Mouse (Mus musculus): Measurements from ENCODE around the gene Ly86. TPM values are rescaled to one million over a fixed set of nuclear protein-coding genes. Genes with fewer than 3 reads are reported as not detected.
A peak's percentile ranks its signal among the peaks of the same experiment; 100 is the strongest.

Gene Ly86
- polyA plus RNA-seq, 1 experiment from 2014 or later, result 11.9 TPM

DNA sequence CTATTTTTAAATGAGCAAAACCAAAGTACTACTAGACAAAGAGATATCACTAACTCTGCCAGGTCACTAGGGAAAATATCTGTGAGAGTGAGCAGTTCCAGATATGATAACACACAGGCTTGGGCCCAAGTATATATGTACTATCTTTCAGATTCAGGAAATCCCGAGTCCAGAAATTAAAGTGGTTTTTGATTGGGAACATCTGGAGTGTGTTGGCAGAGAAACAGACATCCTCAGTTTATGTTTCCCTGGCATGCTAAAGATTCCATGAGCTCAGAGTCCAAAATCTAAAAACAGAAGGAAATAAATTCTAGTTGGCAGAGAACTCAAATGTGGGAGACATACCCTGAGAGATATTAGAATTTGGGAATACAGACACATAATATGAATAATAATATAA, 16.2 kb downstream of the Ly86 start:
- ATAC-seq (ENCODE audit: insufficient read depth) (peak; percentile 90), DNase-seq (peak; percentile 95)
- no peak overlapping the region for H3K9ac ChIP-seq
- H3K27me3 ChIP-seq (ENCODE audit: insufficient read depth, low read length), result no peaks in the 10 kb centered on the region
- WGBS, result 30% methylated on average over 1 of the region's 1 CpGs
- H3K4me3 ChIP-seq (ENCODE audit: low read depth, low read length), result no peak overlapping the region
- H3K27ac ChIP-seq (ENCODE audit: low read depth), result peak overlapping the region; percentile 77; the same call in 1 of the 2 replicates
- no peak overlapping the region for H3K4me2 ChIP-seq
- H3K9me3 ChIP-seq (ENCODE audit: low read depth, low read length), result no peaks in the 10 kb centered on the region
- no peaks in the 10 kb centered on the region for H3K36me3 ChIP-seq (ENCODE audit: insufficient read depth)
- no peak for TF ChIP-seq CTCF (IDR thresholded peaks at IDR 0.05; ENCODE audit: low read depth)
- no peaks in the 10 kb centered on the region for H3K4me1 ChIP-seq (ENCODE audit: insufficient read depth)

DNA sequence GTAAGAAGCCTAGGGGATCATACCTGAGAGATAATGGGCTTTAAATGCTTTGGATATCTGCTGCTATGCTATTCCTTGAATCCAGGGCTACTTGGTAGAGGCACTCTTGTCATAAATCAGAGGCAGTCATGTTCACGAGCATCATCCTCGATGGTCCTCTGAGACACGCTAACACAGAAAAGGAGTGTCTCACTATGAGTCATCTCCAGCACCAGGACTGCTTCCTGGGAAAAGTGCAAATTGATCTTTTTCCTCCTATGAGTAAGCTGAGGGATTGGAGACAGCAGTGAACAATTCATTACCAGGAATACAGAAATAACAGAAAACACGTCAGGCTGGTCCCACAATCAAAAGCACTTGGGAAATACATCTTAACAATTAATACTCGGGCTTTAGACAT, 19.3 kb downstream of the Ly86 start:
- Histone ChIP-seq H3K4me1 (ENCODE audit: insufficient read depth) (no peaks in the 10 kb centered on the region), H3K27ac (ENCODE audit: low read depth) (no peak overlapping the region), H3K36me3 (ENCODE audit: insufficient read depth) (no peaks in the 10 kb centered on the region), H3K9ac (no peak overlapping the region), H3K4me3 (ENCODE audit: low read depth, low read length) (no peak overlapping the region), H3K9me3 (ENCODE audit: low read depth, low read length) (no peaks in the 10 kb centered on the region), H3K27me3 (ENCODE audit: insufficient read depth, low read length) (no peaks in the 10 kb centered on the region), H3K4me2 (no peak overlapping the region)
- no peak for TF ChIP-seq CTCF (IDR thresholded peaks at IDR 0.05; ENCODE audit: low read depth)
- ATAC-seq (ENCODE audit: insufficient read depth) (no peak), DNase-seq (no peak)
- WGBS, result 60% methylated on average over 5 of the region's 5 CpGs

DNA sequence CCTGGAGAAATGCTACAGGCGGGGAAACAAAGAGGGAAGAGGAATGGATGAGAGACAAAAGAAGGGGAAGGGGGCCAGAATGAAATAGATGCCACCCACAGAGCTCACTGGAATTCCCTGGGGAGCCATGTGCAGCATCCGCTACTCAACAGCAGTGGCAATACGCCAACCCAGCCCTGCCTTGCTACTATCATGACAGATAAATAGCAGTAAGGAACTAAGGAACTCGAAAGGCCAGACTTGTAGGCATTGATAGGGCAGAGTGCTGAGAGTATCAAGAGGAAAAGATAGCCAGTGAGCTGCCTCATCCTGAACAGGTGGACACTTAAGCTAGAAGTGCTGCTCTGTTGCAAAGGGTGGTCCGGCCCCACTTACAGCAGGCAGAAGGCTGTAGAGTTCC, 31.4 kb downstream of the Ly86 start:
- Histone ChIP-seq H3K27ac (ENCODE audit: low read depth) (no peak overlapping the region), H3K4me1 (ENCODE audit: insufficient read depth) (no peaks in the 10 kb centered on the region), H3K27me3 (ENCODE audit: insufficient read depth, low read length) (no peaks in the 10 kb centered on the region), H3K9ac (no peak overlapping the region), H3K9me3 (ENCODE audit: low read depth, low read length) (no peaks in the 10 kb centered on the region), H3K4me3 (ENCODE audit: low read depth, low read length) (no peak overlapping the region), H3K36me3 (ENCODE audit: insufficient read depth) (no peaks in the 10 kb centered on the region), H3K4me2 (no peak overlapping the region)
- TF ChIP-seq CTCF (IDR thresholded peaks at IDR 0.05; ENCODE audit: low read depth), result no peak
- peak; percentile 81 for DNase-seq
- ATAC-seq (ENCODE audit: insufficient read depth), result 0 out of 2 replicates have a peak, but pooled peaks have one; percentile 44
- WGBS, result 65% methylated on average over 5 of the region's 5 CpGs

DNA sequence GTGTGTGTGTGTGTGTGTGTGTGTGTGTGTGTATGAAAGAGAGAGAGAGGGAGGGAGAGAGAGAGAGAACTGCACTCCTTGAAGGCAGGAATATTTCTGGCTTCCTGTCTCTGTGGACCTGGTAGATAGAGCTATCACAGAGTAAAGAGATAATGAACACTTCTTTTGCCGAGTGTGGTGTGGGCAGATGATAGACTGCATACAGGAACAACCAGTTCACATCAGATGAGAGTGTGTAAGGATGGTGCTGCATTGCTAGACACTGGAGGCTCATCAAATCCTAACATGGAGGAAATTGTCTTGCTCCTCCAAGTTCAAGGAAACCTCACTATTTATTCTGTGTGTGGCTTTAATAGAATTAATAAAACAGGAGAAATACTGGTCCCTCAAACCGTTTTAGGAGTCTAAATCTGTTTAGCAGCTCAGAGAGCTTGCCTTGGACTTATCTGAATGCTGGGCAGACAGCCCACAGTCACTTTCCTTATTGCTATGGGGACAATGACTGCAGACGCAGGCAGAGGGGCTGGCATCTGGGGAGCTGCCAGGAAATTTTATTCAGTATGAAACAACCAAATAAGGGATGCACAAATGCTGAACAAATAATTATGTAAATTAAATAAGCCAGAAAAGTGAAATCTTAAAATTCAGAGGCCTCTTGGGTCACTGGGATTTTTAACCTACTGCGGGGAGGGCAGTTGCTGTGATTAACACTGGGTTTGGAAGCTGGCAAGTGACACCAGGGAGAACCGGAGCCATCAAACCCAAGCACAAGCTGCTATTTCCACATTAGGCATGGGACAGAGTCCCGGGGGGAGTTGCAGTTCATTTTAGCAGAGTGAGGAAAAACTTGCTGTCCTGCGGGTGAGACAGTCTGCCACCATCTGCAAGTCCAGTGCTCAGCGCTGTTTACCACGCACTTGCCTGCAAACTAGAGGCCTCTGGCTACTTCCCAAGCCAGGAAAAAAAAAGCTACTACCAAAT, 43.5 kb downstream of the Ly86 start:
- 39% methylated on average over 9 of the region's 9 CpGs for WGBS
- peak; percentile 76 for DNase-seq
- H3K9me3 ChIP-seq (ENCODE audit: low read depth, low read length), result no peaks in the 10 kb centered on the region
- H3K4me3 ChIP-seq (ENCODE audit: low read depth, low read length), result no peak overlapping the region
- no peaks in the 10 kb centered on the region for H3K36me3 ChIP-seq (ENCODE audit: insufficient read depth)
- peaks cover 9% of the 10 kb centered on the region for H3K4me1 ChIP-seq (ENCODE audit: insufficient read depth)
- H3K9ac ChIP-seq, result no peak overlapping the region
- peak overlapping the region; percentile 68; the same call in 1 of the 2 replicates for H3K27ac ChIP-seq (ENCODE audit: low read depth)
- H3K27me3 ChIP-seq (ENCODE audit: insufficient read depth, low read length), result no peaks in the 10 kb centered on the region
- peak overlapping the region; percentile 19; the same call in 1 of the 2 replicates for H3K4me2 ChIP-seq
- ATAC-seq (ENCODE audit: insufficient read depth), result peak; percentile 80; the same call in 1 of the 2 replicates
- TF ChIP-seq CTCF (IDR thresholded peaks at IDR 0.05; ENCODE audit: low read depth), result no peak

DNA sequence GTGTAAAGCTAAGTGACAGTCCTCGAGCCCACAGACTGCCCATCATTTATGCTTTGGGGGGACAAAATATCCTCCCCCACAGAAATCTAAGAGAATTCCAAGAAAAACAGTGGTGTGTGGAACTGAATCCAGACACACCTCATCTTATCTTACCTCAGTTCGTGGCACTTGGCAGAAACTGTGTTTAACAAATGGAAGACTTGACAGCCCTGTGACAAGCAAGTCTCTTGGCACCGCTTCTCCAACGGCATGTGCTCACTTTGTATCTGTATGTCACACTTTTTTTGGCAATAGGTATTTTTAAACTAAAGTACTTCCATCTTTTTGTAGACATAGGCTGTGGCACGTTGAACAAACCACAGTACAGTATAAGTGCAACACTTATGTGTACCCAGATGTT, 44.3 kb downstream of the Ly86 start:
- Histone ChIP-seq H3K4me3 (ENCODE audit: low read depth, low read length) (no peak overlapping the region), H3K27ac (ENCODE audit: low read depth) (peak overlapping the region; percentile 68; the same call in 1 of the 2 replicates), H3K4me1 (ENCODE audit: insufficient read depth) (peaks cover 9% of the 10 kb centered on the region), H3K36me3 (ENCODE audit: insufficient read depth) (no peaks in the 10 kb centered on the region), H3K9me3 (ENCODE audit: low read depth, low read length) (no peaks in the 10 kb centered on the region), H3K27me3 (ENCODE audit: insufficient read depth, low read length) (no peaks in the 10 kb centered on the region), H3K9ac (no peak overlapping the region), H3K4me2 (no peak overlapping the region)
- TF ChIP-seq CTCF (IDR thresholded peaks at IDR 0.05; ENCODE audit: low read depth), result no peak
- ATAC-seq (ENCODE audit: insufficient read depth), result no peak; the same call in 1 of the 2 replicates
- 27% methylated on average over 5 of the region's 5 CpGs for WGBS
- DNase-seq, result peak; percentile 5

DNA sequence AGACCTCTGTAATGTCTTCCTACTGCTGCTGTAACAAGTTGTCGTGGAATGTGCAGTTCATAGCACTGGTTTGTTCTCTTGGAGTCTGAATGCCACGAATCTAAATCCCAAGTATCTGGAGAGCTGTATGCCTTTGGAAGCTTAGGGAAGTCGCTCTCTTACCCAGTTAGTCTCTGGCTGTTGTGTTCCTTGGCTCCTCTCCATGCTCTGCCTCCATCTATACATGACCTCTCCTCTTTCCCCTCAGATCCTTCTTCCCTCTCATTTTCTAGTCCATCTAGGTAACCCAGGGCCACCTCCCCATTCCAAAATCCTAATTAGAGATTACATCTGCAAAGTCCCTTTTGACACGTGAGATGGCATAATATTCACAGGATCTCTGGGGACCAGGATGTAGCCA, 53.8 kb downstream of the Ly86 start:
- Histone ChIP-seq H3K9me3 (ENCODE audit: low read depth, low read length) (no peaks in the 10 kb centered on the region), H3K4me1 (ENCODE audit: insufficient read depth) (no peaks in the 10 kb centered on the region), H3K36me3 (ENCODE audit: insufficient read depth) (no peaks in the 10 kb centered on the region), H3K4me2 (no peak overlapping the region), H3K4me3 (ENCODE audit: low read depth, low read length) (no peak overlapping the region), H3K27me3 (ENCODE audit: insufficient read depth, low read length) (no peaks in the 10 kb centered on the region), H3K9ac (no peak overlapping the region), H3K27ac (ENCODE audit: low read depth) (no peak overlapping the region)
- 81% methylated on average over 4 of the region's 4 CpGs for WGBS
- ATAC-seq (ENCODE audit: insufficient read depth), result no peak
- TF ChIP-seq CTCF (IDR thresholded peaks at IDR 0.05; ENCODE audit: low read depth), result no peak
- DNase-seq, result no peak

DNA sequence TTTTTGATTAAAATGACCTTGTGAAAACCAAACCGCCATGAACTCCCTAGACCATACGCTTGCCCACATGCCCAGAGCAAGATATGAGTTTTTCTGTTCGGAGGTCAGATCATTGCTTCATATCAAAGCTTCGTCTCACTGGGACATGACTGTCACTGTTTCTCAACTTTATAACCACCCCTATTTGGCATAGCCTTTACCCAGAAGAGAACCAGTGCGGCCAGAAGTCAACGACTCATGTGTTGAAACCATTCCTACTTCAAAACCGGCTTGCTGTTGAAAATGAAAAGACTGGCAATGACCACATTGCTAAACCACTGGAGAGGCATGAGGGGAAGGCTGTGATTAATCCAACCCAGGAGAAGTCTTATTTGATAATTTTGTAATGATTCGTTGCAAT, 54.3 kb downstream of the Ly86 start:
- DNase-seq (no peak), ATAC-seq (ENCODE audit: insufficient read depth) (no peak)
- TF ChIP-seq CTCF (IDR thresholded peaks at IDR 0.05; ENCODE audit: low read depth), result no peak
- H3K4me1 ChIP-seq (ENCODE audit: insufficient read depth), result no peaks in the 10 kb centered on the region
- H3K4me2 ChIP-seq, result no peak overlapping the region
- H3K27ac ChIP-seq (ENCODE audit: low read depth), result no peak overlapping the region
- no peaks in the 10 kb centered on the region for H3K36me3 ChIP-seq (ENCODE audit: insufficient read depth)
- no peak overlapping the region for H3K9ac ChIP-seq
- H3K4me3 ChIP-seq (ENCODE audit: low read depth, low read length), result no peak overlapping the region
- no peaks in the 10 kb centered on the region for H3K27me3 ChIP-seq (ENCODE audit: insufficient read depth, low read length)
- WGBS, result 88% methylated on average over 8 of the region's 8 CpGs
- no peaks in the 10 kb centered on the region for H3K9me3 ChIP-seq (ENCODE audit: low read depth, low read length)

Measured in lung, embryonic 14.5 days (tissue).